Mouse (Mus musculus) ES-Bruce4 (cell line): Measurements from ENCODE around the gene Endou. TPM values are rescaled to one million over a fixed set of nuclear protein-coding genes. Genes with fewer than 3 reads are reported as not detected.

Source experiments
- H3K27ac ChIP-seq: 2 replicates; pipeline ENCODE4 v1.5.1; 2012; ENCODE audit warnings: low read length, inconsistent platforms; ENCODE audit not compliant: insufficient read depth
- H3K27me3 ChIP-seq: 2 replicates; pipeline ENCODE4 v1.6.1; 2012; ENCODE audit warnings: mild to moderate bottlenecking, low read length, inconsistent platforms; ENCODE audit not compliant: control insufficient read depth, poor library complexity, insufficient read depth, severe bottlenecking
- H3K36me3 ChIP-seq: 2 replicates; pipeline ENCODE4 v1.6.1; 2012; ENCODE audit warnings: inconsistent platforms, mild to moderate bottlenecking, low read length, moderate library complexity; ENCODE audit not compliant: control insufficient read depth, poor library complexity, insufficient read depth, severe bottlenecking
- H3K4me1 ChIP-seq: one replicate; pipeline ENCODE4 v1.8.1; 2011; ENCODE audit warnings: low read length; ENCODE audit not compliant: control insufficient read depth, insufficient read depth
- H3K4me3 ChIP-seq: 2 replicates; pipeline ENCODE4 v1.5.1; 2011; ENCODE audit warnings: low read depth, mild to moderate bottlenecking, low read length
- H3K9ac ChIP-seq: 2 replicates; pipeline ENCODE4 v1.6.1; 2012; ENCODE audit warnings: low read depth, mild to moderate bottlenecking, inconsistent platforms; ENCODE audit not compliant: poor library complexity, severe bottlenecking
- H3K9me3 ChIP-seq: replicated peaks from 2 replicates; pipeline ENCODE4 v1.6.1; 2012; ENCODE audit warnings: mild to moderate bottlenecking, low read length, inconsistent platforms; ENCODE audit not compliant: control insufficient read depth, poor library complexity, insufficient read depth, severe bottlenecking
- CTCF ChIP-seq: IDR thresholded peaks from one replicate; pipeline ENCODE4 v1.8.1; 2011; ENCODE audit warnings: low read depth, low read length
- EP300 ChIP-seq: IDR thresholded peaks from 2 replicates; pipeline ENCODE4 v1.6.1; 2011; ENCODE audit warnings: low read depth, low read length; ENCODE audit not compliant: insufficient read depth
- POLR2A ChIP-seq: IDR thresholded peaks from one replicate; pipeline ENCODE4 v1.8.1; 2011; ENCODE audit warnings: low read length; ENCODE audit not compliant: insufficient read depth
- polyA plus RNA-seq: library from polyadenylated mRNA; stranded (reverse); fragments of >200 nt; gene quantifications from 2 replicates; pipeline ENCODE4 v1.2.4, GENCODE M21; 2011; ENCODE audit warnings: low read depth; ENCODE audit not compliant: missing spikeins, insufficient read depth, insufficient read length

Endou gene
- polyA plus RNA-seq, 1 experiment = 1.2 TPM

- H3K9me3 ChIP-seq = no peaks in the 10 kb centered on the region
- no peak overlapping the region for H3K27ac ChIP-seq
- TF ChIP-seq POLR2A (no peak), CTCF (no peak), EP300 (no peak)
- no peak overlapping the region for H3K9ac ChIP-seq
- no peaks in the 10 kb centered on the region for H3K36me3 ChIP-seq
- no peak overlapping the region for H3K4me3 ChIP-seq
- H3K4me1 ChIP-seq = no peaks in the 10 kb centered on the region
- H3K27me3 ChIP-seq = no peaks in the 10 kb centered on the region
Observed at GRCm38 (mm10) chr15:97725198-97725785, 5.8 kb downstream of the Endou start.

GRCm38 (mm10) chr15:97724346-97725197, 6.6 kb downstream of the Endou start:
- no peak overlapping the region for H3K9ac ChIP-seq
- H3K36me3 ChIP-seq = no peaks in the 10 kb centered on the region
- TF ChIP-seq POLR2A (no peak), CTCF (no peak), EP300 (no peak)
- H3K9me3 ChIP-seq = no peaks in the 10 kb centered on the region
- H3K27ac ChIP-seq = no peak overlapping the region
- H3K4me1 ChIP-seq = no peaks in the 10 kb centered on the region
- H3K27me3 ChIP-seq = no peaks in the 10 kb centered on the region
- H3K4me3 ChIP-seq = no peak overlapping the region

DNA sequence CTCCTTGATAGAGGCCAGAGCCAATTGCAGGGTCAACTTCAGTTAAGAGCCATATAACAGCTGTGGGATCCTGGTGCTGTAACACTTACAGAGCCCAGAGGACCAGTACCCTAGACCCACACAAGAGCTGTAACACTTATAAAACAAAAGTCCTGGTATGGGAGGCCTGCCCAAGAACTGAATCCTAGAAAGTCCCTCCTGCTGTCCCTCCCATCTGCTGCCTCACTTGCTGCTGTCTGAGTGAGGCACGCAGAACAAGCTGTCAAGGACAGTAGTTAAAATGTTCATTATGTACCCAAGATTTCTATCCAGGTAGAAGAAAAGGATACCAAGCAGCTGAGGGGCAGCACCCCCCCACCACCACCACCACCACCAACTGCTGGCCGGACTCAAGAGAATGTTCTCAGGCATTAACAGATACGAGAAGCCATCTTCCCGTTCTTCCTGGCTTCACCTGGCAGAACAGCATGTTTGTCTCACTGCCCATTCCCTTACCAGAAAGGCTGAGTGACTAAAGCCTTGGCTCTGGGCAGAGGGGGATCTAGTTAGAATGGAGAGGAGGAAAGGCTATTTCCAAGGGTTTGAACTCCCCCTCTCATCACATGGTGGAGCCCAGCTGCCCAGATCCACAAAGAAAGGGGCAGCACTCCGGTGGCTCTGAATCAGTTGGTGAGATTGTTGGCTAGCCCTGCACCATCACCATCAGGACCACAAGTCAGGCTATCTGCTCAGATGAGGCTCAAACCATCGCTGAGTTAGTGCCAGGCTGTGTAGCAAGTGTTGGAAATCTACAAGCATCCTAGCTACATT, 7.4 kb downstream of the Endou start:
- H3K27ac ChIP-seq = no peak overlapping the region
- H3K4me1 ChIP-seq = no peaks in the 10 kb centered on the region
- no peaks in the 10 kb centered on the region for H3K9me3 ChIP-seq
- H3K9ac ChIP-seq = no peak overlapping the region
- no peaks in the 10 kb centered on the region for H3K36me3 ChIP-seq
- no peak overlapping the region for H3K4me3 ChIP-seq
- no peaks in the 10 kb centered on the region for H3K27me3 ChIP-seq
- TF ChIP-seq EP300 = no peak
- no peak for TF ChIP-seq CTCF
- no peak for TF ChIP-seq POLR2A

GRCm38 (mm10) chr15:97721008-97721701, 10.0 kb downstream of the Endou start:
- H3K36me3 ChIP-seq = no peaks in the 10 kb centered on the region
- no peaks in the 10 kb centered on the region for H3K27me3 ChIP-seq
- H3K4me1 ChIP-seq = no peaks in the 10 kb centered on the region
- H3K9me3 ChIP-seq = no peaks in the 10 kb centered on the region
- H3K9ac ChIP-seq = no peak overlapping the region
- TF ChIP-seq EP300 (no peak), POLR2A (no peak), CTCF (no peak)
- H3K4me3 ChIP-seq = no peak overlapping the region
- no peak overlapping the region for H3K27ac ChIP-seq

DNA sequence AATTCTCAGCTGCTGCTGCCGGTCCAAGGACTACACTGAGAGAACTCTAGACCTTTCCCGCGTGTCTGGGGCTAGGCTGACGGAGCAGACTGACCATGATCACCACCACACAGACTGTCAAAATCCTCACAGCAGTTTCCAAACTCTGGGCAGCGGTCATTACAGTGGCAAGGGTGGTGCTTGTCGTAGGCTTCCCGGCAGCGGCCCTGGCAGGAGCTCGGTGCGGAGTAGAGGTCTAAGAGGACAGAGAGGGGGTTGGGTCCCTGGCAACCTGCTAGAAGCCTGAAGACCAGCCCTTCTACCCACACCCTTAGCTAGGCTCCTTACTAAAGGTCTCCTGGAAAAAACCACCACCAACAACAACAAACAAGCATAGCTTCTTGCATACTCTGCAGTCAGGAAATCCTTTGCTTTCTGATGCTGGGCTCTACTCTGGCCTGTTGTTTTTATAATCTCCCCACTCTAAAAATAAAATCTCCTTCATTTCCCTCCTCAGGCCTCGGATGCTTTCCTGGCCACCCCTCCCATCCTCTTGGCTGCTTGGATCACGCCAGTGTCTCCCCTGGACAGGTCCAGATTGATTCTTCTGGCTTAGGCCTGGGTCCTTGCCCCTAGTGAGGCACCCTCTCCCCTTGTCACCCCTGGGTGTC, 11.0 kb downstream of the Endou start:
- Histone ChIP-seq H3K27me3 (no peaks in the 10 kb centered on the region), H3K9me3 (no peaks in the 10 kb centered on the region), H3K4me1 (no peaks in the 10 kb centered on the region), H3K4me3 (no peak overlapping the region), H3K27ac (no peak overlapping the region), H3K9ac (no peak overlapping the region), H3K36me3 (no peaks in the 10 kb centered on the region)
- TF ChIP-seq CTCF (no peak), EP300 (no peak), POLR2A (no peak)
